Mouse (Mus musculus) CH12.LX (cell line): ENCODE measurements at regions not wholly inside any gene's neighbourhood (a gene's known extent, or its start where the extent isn't known, plus 50 kb on each side); places are given as distances from the start of the nearest gene placed in this dataset.

Experiments
- DNase-seq: peaks from one replicate; pipeline ENCODE4 v3.0.0-alpha.2; 2013; ENCODE audit errors: extremely low read depth
- H3K27ac ChIP-seq: 2 replicates; pipeline ENCODE4 v1.5.1; 2012; ENCODE audit warnings: low read depth, mild to moderate bottlenecking, control low read depth, moderate library complexity; ENCODE audit not compliant: insufficient read depth
- H3K27me3 ChIP-seq: replicated peaks from 2 replicates; pipeline ENCODE3; 2012; ENCODE audit warnings: inconsistent platforms
- H3K36me3 ChIP-seq, 2 experiments: replicated peaks in 1 of 2; 2 replicates each; pipeline versions ENCODE3 to v1.6.1; 2012; ENCODE audit warnings: inconsistent platforms in 1 of 2, low read length in 1 of 2, mild to moderate bottlenecking in 1 of 2, mixed read lengths in 1 of 2, moderate library complexity in 1 of 2; ENCODE audit not compliant: control insufficient read depth in 1 of 2, insufficient read depth in 1 of 2
- H3K4me1 ChIP-seq, 2 experiments: 2 replicates each; pipeline ENCODE4 v1.6.1; 2012; ENCODE audit warnings: inconsistent platforms in 1 of 2, moderate library complexity in 1 of 2; ENCODE audit not compliant: insufficient read depth in 2 of 2, control insufficient read depth in 1 of 2
- H3K4me2 ChIP-seq: 2 replicates; pipeline ENCODE4 v1.6.1; 2012; ENCODE audit warnings: low read depth, mild to moderate bottlenecking, control low read depth; ENCODE audit not compliant: poor library complexity, insufficient read depth, severe bottlenecking
- H3K4me3 ChIP-seq, 3 experiments: fragments of 150-350 bp in 1 of 3; sonication (generic) in 1 of 3; replicated peaks in 1 of 3; 2 replicates each; pipeline versions ENCODE3 to v1.5.1; 2011 to 2012; ENCODE audit warnings: low read depth in 2 of 3, low read length in 2 of 3, mild to moderate bottlenecking in 2 of 3, moderate library complexity in 2 of 3, control low read depth in 1 of 3, improper control_type of control experiment in 1 of 3, inconsistent platforms in 1 of 3, mixed read lengths in 1 of 3; ENCODE audit not compliant: poor library complexity in 1 of 3
- H3K79me2 ChIP-seq: replicated peaks from 2 replicates; pipeline ENCODE4 v1.6.1; 2012; ENCODE audit warnings: mild to moderate bottlenecking, moderate library complexity; ENCODE audit not compliant: control insufficient read depth, poor library complexity, insufficient read depth, severe bottlenecking; ENCODE audit errors: extremely low read depth
- H3K9ac ChIP-seq: 2 replicates; pipeline ENCODE4 v1.6.1; 2012; ENCODE audit warnings: low read depth, mild to moderate bottlenecking, control low read depth, moderate library complexity; ENCODE audit not compliant: insufficient read depth
- H3K9me3 ChIP-seq: replicated peaks from 2 replicates; pipeline ENCODE3; 2012; ENCODE audit warnings: low read length, inconsistent platforms, mixed read lengths
- CHD1 ChIP-seq: IDR thresholded peaks from 2 replicates; pipeline ENCODE4 v1.6.1; 2012; ENCODE audit warnings: low read depth, low read length, improper control_type of control experiment, inconsistent platforms
- CTCF ChIP-seq, 2 experiments: IDR thresholded peaks in 1 of 2; conservative IDR thresholded peaks in 1 of 2; 2 replicates each; pipeline ENCODE4 v1.5.1; 2011 to 2012; ENCODE audit warnings: low read depth in 2 of 2, low read length in 2 of 2, improper control_type of control experiment in 1 of 2, inconsistent platforms in 1 of 2, mild to moderate bottlenecking in 1 of 2, moderate library complexity in 1 of 2
- E2F4 ChIP-seq: IDR thresholded peaks from 2 replicates; pipeline ENCODE4 v1.6.1; 2011; ENCODE audit warnings: low read depth, low read length, improper control_type of control experiment; ENCODE audit not compliant: insufficient replicate concordance
- EP300 ChIP-seq: IDR thresholded peaks from 2 replicates; pipeline ENCODE4 v1.6.1; 2011; ENCODE audit warnings: low read length, improper control_type of control experiment
- GABPA ChIP-seq: IDR thresholded peaks from 2 replicates; pipeline ENCODE4 v1.6.1; 2012; ENCODE audit warnings: low read depth, low read length, improper control_type of control experiment, inconsistent platforms; ENCODE audit not compliant: insufficient replicate concordance
- IRF4 ChIP-seq: IDR thresholded peaks from 2 replicates; pipeline ENCODE4 v1.6.1; 2014; ENCODE audit warnings: low read depth, mild to moderate bottlenecking, inconsistent platforms, low read length, improper control_type of control experiment
- JUN ChIP-seq: IDR thresholded peaks from 2 replicates; pipeline ENCODE4 v1.6.1; 2011; ENCODE audit warnings: low read depth, mild to moderate bottlenecking, low read length, improper control_type of control experiment, moderate library complexity; ENCODE audit not compliant: insufficient read depth
- JUND ChIP-seq: conservative IDR thresholded peaks from 2 replicates; pipeline ENCODE4 v1.6.1; 2011; ENCODE audit warnings: low read depth, low read length, improper control_type of control experiment
- MAFK ChIP-seq: IDR thresholded peaks from 2 replicates; pipeline ENCODE4 v1.6.1; 2011; ENCODE audit warnings: low read length, improper control_type of control experiment; ENCODE audit not compliant: insufficient replicate concordance
- MAX ChIP-seq: IDR thresholded peaks from 2 replicates; pipeline ENCODE4 v1.6.1; 2011; ENCODE audit warnings: low read length, improper control_type of control experiment
- MEF2A ChIP-seq: IDR thresholded peaks from 2 replicates; pipeline ENCODE4 v1.6.1; 2014; ENCODE audit warnings: low read depth, mild to moderate bottlenecking, inconsistent platforms, low read length, improper control_type of control experiment, borderline replicate concordance
- MXI1 ChIP-seq: IDR thresholded peaks from 2 replicates; pipeline ENCODE4 v1.6.1; 2011; ENCODE audit warnings: mild to moderate bottlenecking, low read depth, low read length, improper control_type of control experiment
- MYC ChIP-seq: IDR thresholded peaks from 2 replicates; pipeline ENCODE4 v1.6.1; 2011; ENCODE audit warnings: low read depth, mild to moderate bottlenecking, improper control_type of control experiment, low read length
- NELFE ChIP-seq: IDR thresholded peaks from 2 replicates; pipeline ENCODE4 v1.6.1; 2011; ENCODE audit warnings: low read depth, low read length, improper control_type of control experiment
- NRF1 ChIP-seq: IDR thresholded peaks from 2 replicates; pipeline ENCODE4 v1.6.1; 2014; ENCODE audit warnings: low read depth, mild to moderate bottlenecking, inconsistent platforms, low read length, improper control_type of control experiment, moderate library complexity
- POLR2A ChIP-seq: IDR thresholded peaks from 2 replicates; pipeline ENCODE4 v1.6.1; 2011; ENCODE audit warnings: low read depth, mild to moderate bottlenecking, improper control_type of control experiment, low read length
- RAD21 ChIP-seq: IDR thresholded peaks from 2 replicates; pipeline ENCODE4 v1.6.1; 2011; ENCODE audit warnings: low read depth, mild to moderate bottlenecking, low read length, improper control_type of control experiment, moderate library complexity
- SIN3A ChIP-seq: IDR thresholded peaks from 2 replicates; pipeline ENCODE4 v1.6.1; 2012; ENCODE audit warnings: low read length, improper control_type of control experiment, inconsistent platforms
- SMC3 ChIP-seq: IDR thresholded peaks from 2 replicates; pipeline ENCODE4 v1.6.1; 2011; ENCODE audit warnings: low read depth, low read length, improper control_type of control experiment
- TCF12 ChIP-seq: IDR thresholded peaks from 2 replicates; pipeline ENCODE4 v1.6.1; 2014; ENCODE audit warnings: low read depth, mild to moderate bottlenecking, inconsistent platforms, low read length, improper control_type of control experiment
- UBTF ChIP-seq: IDR thresholded peaks from 2 replicates; pipeline ENCODE4 v1.6.1; 2012; ENCODE audit warnings: low read depth, mild to moderate bottlenecking, inconsistent platforms, low read length, improper control_type of control experiment, moderate library complexity
- USF1 ChIP-seq: IDR thresholded peaks from 2 replicates; pipeline ENCODE4 v1.6.1; 2014; ENCODE audit warnings: low read depth, mild to moderate bottlenecking, inconsistent platforms, low read length, improper control_type of control experiment
- ZMIZ1 ChIP-seq: IDR thresholded peaks from 2 replicates; pipeline ENCODE4 v1.6.1; 2012; ENCODE audit warnings: low read depth, mild to moderate bottlenecking, inconsistent platforms, low read length, improper control_type of control experiment
- dilution Hi-C: fragments of 300-500 bp; cut with MboI; formaldehyde crosslinking; loops from 2 replicates; pipeline ENCODE4 v1.14.3; 2020; ENCODE audit warnings: low sequenced_read_pairs; ENCODE audit not compliant: extremely low pct_unique_long_range_greater_than_20kb, extremely low pct_ligation_motif_present
- in situ Hi-C: fragments of 300-500 bp; cut with MboI; formaldehyde crosslinking; loops from 3 replicates; pipeline ENCODE4 v1.14.3; 2019; ENCODE audit warnings: low sequenced_read_pairs, low pct_ligation_motif_present, low pct_unique_long_range_greater_than_20kb, mixed read lengths

DNA sequence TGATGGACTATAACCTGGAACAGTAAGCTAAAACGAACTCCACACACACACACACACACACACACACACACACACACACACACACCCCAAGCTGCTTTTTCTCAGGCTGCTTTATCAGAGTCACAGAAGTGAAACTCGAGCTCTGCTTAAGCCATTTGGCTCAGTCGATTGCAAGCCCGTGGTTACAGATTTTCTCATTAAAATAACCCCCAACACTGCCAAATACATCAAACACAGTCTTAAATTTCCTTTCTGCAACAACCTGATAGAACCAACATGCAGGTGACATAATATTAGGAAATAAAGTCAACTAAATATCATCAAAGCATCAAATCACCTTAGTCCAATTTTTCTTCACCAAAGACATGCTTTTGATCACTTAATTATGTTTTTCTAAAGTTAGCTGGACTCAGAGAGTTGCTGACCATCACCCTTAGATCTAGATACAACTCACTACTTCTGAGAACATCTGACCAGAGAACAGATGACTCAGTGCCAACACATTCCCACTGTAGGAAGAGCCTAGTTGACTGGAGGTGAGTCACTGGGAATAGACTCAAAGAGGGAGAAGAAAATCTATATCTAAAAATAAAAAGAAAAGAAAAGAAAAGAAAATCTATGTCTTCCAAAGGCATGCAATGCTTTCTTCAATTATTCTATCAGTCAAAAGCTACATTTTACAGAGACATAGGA lies 251.2 kb downstream of the Tgfb2 start:
- TF ChIP-seq ZMIZ1 (no peak), JUND (no peak), IRF4 (no peak), SIN3A (no peak), MAFK (no peak), GABPA (no peak)
- Histone ChIP-seq H3K79me2 (no peaks in the 10 kb centered on the region), H3K36me3 (no peaks in the 10 kb centered on the region), H3K4me3 (no peak overlapping the region), H3K27me3 (no peaks in the 10 kb centered on the region), H3K9me3 (peaks cover 54% of the 10 kb centered on the region), H3K27ac (no peak overlapping the region), H3K4me1 (no peaks in the 10 kb centered on the region), H3K4me2 (no peak overlapping the region), H3K9ac (no peak overlapping the region)
- dilution Hi-C loops (no loop called here), in situ Hi-C loops (no loop called here)
- no peak for DNase-seq

DNA sequence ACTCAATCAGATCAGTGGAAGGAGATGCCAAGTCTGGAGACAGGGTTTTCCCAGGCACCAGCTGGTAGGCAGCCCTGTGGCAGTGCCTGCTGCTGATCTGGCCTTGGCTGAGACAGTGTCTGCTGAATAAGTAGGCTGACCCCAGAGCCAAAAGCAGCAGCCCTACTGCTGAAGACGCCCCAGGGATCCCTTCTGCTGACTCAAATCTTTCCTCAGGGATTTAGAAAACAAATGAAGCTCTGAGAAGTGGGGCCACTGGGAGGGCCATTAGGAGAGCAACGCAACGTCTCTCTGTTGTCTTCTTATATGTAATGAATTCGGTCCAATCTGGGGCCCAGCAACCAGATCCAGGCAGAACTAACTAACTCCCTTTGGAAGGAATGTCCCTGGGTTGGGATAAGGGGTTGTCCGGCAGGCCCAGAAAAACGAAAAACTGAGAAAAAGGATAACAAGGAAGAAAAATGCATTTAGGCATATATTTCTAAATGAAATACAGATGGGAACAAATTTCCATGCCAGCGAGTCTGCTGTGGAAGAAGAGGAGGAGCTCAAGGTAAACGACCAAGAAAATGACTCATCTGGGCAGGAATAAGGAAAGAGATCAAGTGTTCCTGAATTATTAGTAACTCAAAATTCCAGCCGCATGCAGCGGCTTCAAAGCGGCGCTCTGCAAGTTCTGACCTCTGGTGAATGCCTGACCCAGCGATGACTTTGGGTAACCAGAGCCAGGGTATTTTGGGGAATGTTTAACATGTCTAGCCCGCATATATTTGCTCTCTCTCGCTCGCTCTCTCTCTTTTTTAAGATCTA lies 256.7 kb downstream of the Tgfb2 start:
- Histone ChIP-seq H3K79me2 (no peaks in the 10 kb centered on the region), H3K4me2 (no peak overlapping the region), H3K27ac (no peak overlapping the region), H3K4me3 (no peak overlapping the region), H3K4me1 (no peaks in the 10 kb centered on the region), H3K36me3 (no peaks in the 10 kb centered on the region), H3K27me3 (no peaks in the 10 kb centered on the region), H3K9ac (no peak overlapping the region), H3K9me3 (peaks cover 61% of the 10 kb centered on the region)
- no peak for DNase-seq
- TF ChIP-seq RAD21 = no peak
- TF ChIP-seq MAX = no peak
- no peak for TF ChIP-seq GABPA
- no peak for TF ChIP-seq MAFK
- TF ChIP-seq CTCF (conservative IDR thresholded peaks at IDR 0.05 in 1 of 2, IDR thresholded peaks at IDR 0.05 in 1 of 2; ENCODE audit: low read depth in 2 of 2, low read length in 2 of 2) = no peak
- TF ChIP-seq POLR2A = no peak
- TF ChIP-seq ZMIZ1 = no peak
- no peak for TF ChIP-seq EP300
- dilution Hi-C loops = no loop called here
- in situ Hi-C loops = no loop called here

DNA sequence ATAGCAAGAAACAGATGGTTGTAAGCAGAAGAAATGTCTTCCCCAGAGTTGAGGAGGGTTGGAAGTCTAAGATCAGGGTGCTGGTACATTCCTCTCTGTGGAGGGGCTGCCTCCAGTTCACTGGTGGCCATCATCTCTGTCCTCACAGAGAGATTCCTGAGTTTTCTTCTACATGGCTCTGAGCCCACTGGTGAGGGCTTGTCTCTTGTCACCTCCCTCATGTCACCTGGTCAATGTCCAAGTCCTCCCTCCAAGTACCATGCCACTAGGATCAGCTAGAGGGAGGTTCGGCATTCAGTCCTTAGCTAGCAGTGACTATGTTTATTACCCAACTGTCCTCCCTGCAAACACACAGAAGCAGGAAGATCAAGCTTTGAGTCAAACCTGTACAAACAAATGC lies 258.3 kb downstream of the Tgfb2 start:
- H3K27ac ChIP-seq = no peak overlapping the region
- dilution Hi-C loops = no loop called here
- H3K9me3 ChIP-seq = peaks cover 67% of the 10 kb centered on the region
- no peaks in the 10 kb centered on the region for H3K4me1 ChIP-seq
- no peaks in the 10 kb centered on the region for H3K27me3 ChIP-seq
- no peak overlapping the region for H3K4me3 ChIP-seq
- in situ Hi-C loops = no loop called here
- DNase-seq = no peak
- H3K36me3 ChIP-seq = no peaks in the 10 kb centered on the region
- H3K4me2 ChIP-seq = no peak overlapping the region
- H3K9ac ChIP-seq = no peak overlapping the region
- TF ChIP-seq TCF12 (no peak), CHD1 (no peak), MAFK (no peak), NRF1 (no peak), MXI1 (no peak), MYC (no peak), E2F4 (no peak), SMC3 (no peak), UBTF (no peak), POLR2A (no peak), NELFE (no peak), CTCF (conservative IDR thresholded peaks at IDR 0.05 in 1 of 2, IDR thresholded peaks at IDR 0.05 in 1 of 2; ENCODE audit: low read depth in 2 of 2, low read length in 2 of 2) (no peak), MEF2A (no peak), JUN (no peak), RAD21 (no peak), USF1 (no peak)
- no peaks in the 10 kb centered on the region for H3K79me2 ChIP-seq
